Mouse (Mus musculus) kidney, adult 10 weeks (tissue): ENCODE measurements around the gene Plac1. TPM values are rescaled to one million over a fixed set of nuclear protein-coding genes. Genes with fewer than 3 reads are reported as not detected.

ENCODE experiments used
- polyA plus RNA-seq: library from polyadenylated mRNA; stranded (reverse); fragments of 350-450 nt; fragmentation: Illumina TruSeq; extraction: RNeasy Lipid Tissue Mini Kit (QIAGEN cat#74804); gene quantifications from one replicate; pipeline ENCODE4 v1.2.3, GENCODE M21; 2014; ENCODE audit warnings: low read depth, low replicate concordance

Gene Plac1
- polyA plus RNA-seq, result not detected

DNA sequence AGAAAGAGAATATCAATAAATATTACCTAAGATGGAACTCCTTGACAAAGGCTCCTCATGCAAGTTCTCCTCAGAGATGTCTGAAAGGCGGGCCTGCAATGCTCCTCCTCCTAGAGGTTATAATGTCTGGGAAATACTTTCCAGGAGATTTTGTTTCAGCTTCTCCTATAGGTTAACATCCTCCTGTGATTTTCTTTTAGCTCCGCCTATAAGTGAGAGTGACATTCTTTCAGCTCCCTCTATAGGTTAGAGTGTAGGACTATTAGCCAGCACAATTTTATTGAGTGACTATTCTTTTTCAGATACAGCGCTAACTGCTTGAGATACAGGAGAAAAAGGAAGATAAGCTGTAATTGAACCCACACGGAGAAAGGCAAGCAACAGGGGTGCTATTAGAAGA lies at the start of gene Plac1:
Plac1 (minus strand) TSS at position 101 of the 400 bp plus-strand sequence.

DNA sequence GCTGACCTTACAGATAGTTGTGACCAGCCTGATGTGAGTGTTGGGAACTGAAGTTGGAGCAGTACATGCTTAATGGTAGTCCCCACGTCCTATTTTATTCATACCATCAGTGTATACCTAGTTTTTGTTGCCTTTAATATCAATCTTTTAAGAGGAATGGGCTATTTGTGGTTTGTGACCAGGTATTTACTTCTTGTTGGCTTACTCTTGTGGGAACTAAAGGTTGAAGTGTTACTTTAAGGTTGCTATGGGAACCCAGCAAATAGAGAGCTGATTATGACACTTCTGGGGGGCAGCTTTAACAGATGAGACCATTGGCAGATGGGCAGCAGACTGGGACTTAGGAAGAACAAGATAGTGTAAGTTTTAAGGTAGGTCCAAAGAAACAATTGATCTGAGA lies 33.2 kb upstream of the Plac1 start, which contains the start of gene Fam122c:
Fam122c (plus strand) TSS at position 301 of the 400 bp plus-strand sequence.

DNA sequence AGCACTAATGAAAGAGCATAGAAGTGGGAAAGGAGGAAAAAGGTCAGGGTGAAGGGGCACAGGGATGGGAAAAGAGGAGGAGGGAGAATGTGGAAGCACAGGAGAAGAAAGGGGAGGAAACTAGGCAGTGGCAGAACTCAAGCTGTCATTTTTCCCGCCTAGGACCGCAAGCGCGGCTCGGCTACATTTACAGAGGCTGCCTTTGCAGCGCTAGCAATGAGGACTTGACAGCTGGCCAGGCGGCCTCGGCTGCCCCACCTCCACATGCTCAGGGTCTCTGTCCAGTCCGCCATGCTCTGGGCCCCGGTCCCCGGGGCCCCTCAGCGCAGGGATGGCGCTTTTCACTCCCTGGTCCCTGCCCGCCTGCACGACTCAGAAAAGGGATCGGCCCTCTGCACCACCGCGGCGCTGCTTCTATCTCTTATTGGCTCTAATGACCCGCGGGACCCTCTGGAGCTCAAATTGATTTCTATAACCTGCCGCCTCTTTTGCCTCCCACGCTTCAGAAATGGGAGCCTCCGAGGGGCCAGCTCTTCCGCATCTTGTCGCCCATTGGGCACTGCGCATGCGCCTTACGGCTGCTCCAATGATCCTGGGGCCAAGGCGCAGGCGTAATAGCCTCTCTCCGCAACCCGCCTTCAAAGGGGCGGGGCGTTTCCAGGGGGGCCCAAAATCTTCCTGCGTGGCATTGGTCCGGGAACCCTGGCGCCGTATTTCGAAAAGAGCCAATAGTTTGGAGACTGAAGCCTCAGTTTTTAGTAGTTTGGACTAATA lies 29.6 kb upstream of the Plac1 start, which contains the start of gene Fam122b:
Fam122b (minus strand) TSS at position 517 of the 774 bp plus-strand sequence.

Other genes with a start within 250 kb of the Plac1 start
- 11.8 TPM for gene Fam122b, start 29.7 kb upstream of the Plac1 start, polyA plus RNA-seq
- not detected for gene Fam122c, start 33.3 kb upstream of the Plac1 start, polyA plus RNA-seq
- gene Mospd1, start 130.4 kb upstream of the Plac1 start, polyA plus RNA-seq, result 89.4 TPM
- gene Etd, start 194.8 kb upstream of the Plac1 start, polyA plus RNA-seq, result not detected